Mouse (Mus musculus): Measurements from ENCODE around the gene Lfng.

The Lfng gene

GRCm38 (mm10) chr5:140607001-140607835 is at the start of gene Lfng:
Gene Lfng, plus strand, starts transcription at chr5:140607320.
- DNase-seq: peak; percentile 77 to 79

GRCm38 (mm10) chr5:140562601-140563000 is 44.5 kb upstream of the Lfng start:
- DNase-seq: no peak

DNA sequence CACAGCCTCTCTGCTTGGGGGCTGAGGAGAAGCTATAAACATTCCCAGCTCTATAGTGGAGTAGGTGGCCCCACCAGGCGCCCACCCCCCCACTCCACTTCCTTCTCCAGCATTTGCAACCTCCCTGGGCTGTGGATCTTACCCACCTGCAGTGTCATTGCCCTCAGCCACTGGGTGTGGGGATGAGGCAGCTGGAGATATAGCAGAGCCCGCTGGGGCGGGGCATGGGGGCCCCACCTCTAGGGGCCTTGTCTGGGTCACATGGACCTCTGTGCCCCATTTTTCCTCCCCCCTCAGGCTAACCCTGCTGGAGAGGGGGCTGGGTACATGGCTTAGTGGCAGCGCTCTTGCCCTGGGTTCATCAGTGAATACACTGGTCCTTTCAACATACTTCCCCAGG is 42.2 kb upstream of the Lfng start, which contains the start of gene Grifin:
Gene Grifin, minus strand, starts transcription at position 176 of the 400 bp plus-strand sequence.
- DNase-seq: no peak

GRCm38 (mm10) chr5:140565451-140565850 is 41.7 kb upstream of the Lfng start:
- no peak for DNase-seq

- DNase-seq: peak; percentile 67 to 69
Measured at GRCm38 (mm10) chr5:140565856-140566255, 41.3 kb upstream of the Lfng start.

DNA sequence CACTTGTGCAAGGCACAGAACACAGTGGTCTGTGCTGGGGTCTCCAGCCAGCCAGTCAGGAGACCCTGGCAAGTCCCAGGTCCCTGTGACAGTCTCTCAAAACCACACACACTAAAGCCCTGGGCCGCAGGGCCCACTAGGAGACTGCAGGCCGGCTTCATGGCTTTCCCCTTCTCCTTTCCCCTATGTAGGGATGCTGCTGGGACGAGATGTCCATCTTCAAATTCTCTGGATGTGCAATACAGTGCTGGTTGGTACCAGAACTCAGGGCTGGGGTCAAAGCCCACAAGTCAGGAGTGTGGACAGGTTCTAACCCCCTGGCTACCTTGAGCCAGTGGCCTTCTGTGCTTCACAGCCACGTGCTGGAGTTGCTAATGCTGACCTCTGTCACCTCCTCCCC is 40.8 kb upstream of the Lfng start:
- no peak for DNase-seq

- peak; percentile 88 to 90 for DNase-seq
Measured at GRCm38 (mm10) chr5:140567321-140567720, 39.8 kb upstream of the Lfng start.

GRCm38 (mm10) chr5:140567751-140568150 is 39.4 kb upstream of the Lfng start:
- DNase-seq: no peak

GRCm38 (mm10) chr5:140568321-140568970 is 38.7 kb upstream of the Lfng start:
- DNase-seq: peak; percentile 84 to 85

GRCm38 (mm10) chr5:140569032-140569595 is 38.0 kb upstream of the Lfng start:
- DNase-seq: no peak

GRCm38 (mm10) chr5:140570223-140570870 is 36.8 kb upstream of the Lfng start:
- no peak for DNase-seq

DNA sequence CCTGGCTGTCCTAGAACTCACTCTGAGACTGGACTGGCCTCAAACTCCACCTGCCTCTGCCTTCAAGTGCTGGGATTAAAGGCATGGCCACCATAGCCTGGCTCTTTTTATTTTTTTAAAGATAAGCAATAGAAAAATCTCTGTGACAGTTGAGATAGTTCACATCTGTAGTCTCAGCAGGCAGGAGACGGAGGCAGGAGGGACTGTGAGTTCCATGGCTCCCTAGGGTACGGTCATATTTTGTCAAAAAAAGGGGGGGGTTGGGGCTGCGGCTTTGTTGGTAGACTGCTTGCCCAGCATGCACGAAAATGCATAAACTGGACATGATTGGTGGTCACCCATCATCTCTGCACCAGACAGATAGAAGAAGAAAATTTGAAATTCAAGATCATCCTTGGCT is 35.9 kb upstream of the Lfng start:
- no peak for DNase-seq

DNA sequence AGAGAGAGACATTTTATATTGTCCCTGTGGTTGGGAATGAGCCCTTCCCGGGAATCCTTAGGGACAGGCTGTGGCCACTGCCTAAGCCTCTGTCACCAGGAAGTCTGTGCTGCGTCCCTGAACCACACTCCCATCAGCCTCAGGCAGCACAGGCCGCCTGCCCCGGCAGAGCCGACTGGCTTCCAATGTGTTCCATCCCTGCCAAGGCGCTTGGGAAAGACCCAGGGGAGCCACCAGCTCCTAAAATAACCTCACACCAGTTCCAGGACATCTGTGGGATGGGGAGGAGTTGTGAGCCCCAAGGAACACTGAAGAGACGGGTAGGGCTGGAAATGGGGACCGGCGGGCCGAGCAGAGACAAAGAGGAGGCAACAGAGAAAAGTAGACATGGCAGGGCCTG is 35.4 kb upstream of the Lfng start:
- DNase-seq: no peak

GRCm38 (mm10) chr5:140572611-140573010 is 34.5 kb upstream of the Lfng start:
- no peak for DNase-seq

DNA sequence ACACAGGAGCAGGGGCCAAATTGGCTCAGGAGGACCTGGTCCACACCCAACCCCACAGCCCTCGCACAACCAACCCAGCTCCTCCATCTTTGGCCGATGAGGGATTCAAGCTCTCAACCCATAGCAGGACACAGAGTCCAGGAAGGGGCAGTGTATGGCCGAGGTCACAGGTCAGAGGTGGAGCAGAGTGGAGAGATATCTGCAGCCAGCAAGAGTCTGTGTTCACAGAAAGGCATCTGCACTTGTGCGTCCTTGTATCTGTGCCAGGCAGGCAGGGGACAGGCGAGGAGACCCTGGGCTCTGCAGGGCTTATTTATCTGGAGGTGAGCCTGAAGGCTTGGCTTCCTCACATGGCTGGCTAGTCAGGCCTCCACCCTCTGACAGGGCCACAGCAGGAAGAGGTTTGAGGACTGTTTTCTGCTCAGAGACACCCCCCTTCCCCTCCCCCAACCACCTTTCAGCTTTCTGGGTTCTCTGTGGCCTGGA is 31.7 kb upstream of the Lfng start:
- DNase-seq: peak; percentile 38 to 51

DNA sequence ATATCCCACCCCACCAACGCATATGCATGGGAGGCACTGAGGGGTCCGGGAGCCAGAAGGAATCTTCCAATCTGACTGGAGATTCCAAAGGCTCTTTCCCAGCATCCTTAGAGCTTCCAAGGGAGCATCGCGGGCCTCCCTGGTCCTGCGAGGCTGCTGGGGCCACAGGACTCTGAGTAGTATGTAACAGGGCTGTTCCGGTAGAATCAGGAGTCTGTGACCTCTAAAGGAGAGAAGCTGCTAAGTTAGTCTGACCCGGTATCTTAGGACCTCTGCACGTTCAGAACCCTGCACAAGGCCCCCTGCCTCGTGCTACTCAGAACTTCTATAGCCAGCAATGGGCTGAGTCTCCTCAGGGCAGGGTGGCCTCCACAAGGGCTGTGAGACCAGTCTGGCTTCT is 27.9 kb upstream of the Lfng start:
- no peak for DNase-seq

- no peak for DNase-seq
Measured at GRCm38 (mm10) chr5:140579771-140580170, 27.3 kb upstream of the Lfng start.

GRCm38 (mm10) chr5:140581569-140581968 is 25.6 kb upstream of the Lfng start:
- DNase-seq: no peak

DNA sequence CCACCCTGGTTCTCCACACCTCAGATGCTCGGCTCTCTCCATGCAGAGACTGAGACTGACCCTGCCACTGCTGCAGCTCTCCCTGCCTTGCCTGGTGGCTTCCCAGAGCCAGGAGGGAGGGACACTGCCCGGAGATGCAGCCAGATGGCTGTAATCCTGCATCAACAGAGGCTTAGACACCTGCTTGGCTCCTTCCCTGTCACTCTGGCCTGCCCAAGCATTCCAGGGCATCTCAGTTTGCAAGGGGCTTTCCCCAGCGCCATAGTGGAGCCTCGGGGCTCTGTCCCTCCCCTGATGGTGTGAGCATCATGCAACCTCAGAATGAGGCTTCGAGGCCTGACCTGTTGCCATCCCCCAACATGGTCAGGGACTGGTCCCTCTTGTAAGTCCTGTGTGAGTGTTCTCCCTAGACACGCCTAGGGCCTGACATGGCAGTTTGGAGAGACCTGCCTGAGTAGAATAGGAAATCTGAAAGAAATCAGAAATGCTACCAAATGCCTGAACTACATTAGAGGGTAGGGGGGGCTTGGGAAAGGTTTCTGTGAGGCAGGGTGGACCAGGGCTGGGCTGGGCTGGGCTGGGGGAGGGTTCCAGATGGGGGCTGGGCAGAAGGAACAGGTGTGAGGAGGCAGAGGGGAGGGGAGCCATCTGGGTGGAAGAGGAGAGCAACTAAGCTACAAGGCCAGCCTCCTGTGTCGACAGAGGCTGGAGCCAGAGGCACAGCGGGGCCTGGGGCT is 24.0 kb upstream of the Lfng start:
- no peak for DNase-seq

GRCm38 (mm10) chr5:140583732-140584368 is 23.3 kb upstream of the Lfng start:
- DNase-seq: no peak

DNA sequence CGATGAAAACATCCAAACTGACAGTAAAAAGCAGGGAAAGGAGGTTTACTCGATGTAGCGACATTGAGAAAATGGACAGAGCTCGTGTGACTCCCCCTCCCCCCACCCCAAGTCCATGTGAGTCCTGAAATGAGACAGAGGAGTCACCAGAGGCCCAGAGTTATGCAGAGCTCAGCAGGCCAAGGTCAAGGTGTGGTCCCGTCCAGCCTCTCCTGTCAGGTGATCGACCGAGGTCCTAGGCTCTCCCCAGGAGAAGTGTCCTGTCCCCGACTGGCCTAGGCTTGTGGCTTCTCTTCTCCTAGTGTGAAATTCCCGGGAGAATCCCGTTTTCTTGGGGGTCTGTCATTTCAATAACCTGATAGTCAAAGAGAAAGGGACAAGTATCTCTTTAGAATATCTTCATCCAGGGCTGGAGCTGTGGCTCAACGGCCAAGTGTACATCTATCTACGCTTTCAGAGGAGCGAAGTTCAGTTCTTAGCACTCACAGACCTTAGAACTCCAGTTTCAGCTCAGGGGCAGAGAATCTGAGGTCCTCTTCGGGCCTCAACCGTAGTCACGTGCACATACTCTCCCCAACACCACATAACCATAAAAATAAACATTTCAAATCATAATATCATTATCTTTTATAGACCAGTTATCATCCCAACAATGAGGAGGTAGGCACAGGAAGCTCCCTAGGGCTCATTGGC is 17.9 kb upstream of the Lfng start:
- no peak for DNase-seq

Data from B cell, adult 2 months (primary cell).